Mouse (Mus musculus): Measurements from ENCODE around the gene Rreb1.

The Rreb1 gene

DNA sequence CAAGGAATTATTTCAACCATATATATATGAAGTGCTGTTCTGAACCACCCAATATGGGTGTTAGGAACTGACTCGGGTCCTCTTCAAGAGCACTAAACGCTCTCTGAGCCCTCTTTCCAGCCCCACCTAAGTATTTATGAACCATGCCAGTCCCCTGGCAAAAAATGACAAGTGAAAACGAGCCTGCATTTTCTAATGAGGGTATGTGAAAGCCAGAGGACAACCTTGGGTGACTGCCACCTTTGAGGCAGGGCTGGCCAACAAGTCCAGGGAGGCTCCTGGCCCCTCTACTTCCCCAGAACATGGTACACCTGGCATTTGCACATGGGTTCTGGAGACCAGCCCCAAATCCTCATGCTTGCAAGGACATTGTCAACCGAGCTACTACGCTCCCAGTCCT lies 196.5 kb downstream of the Rreb1 start:
- no peak for DNase-seq (ENCODE audit: low read depth, low spot score)

GRCm38 (mm10) chr13:37979506-37979905 lies 201.3 kb downstream of the Rreb1 start:
- DNase-seq (ENCODE audit: low read depth, low spot score), result no peak

GRCm38 (mm10) chr13:37980346-37980745 lies 202.1 kb downstream of the Rreb1 start:
- DNase-seq (ENCODE audit: low read depth, low spot score), result no peak

DNA sequence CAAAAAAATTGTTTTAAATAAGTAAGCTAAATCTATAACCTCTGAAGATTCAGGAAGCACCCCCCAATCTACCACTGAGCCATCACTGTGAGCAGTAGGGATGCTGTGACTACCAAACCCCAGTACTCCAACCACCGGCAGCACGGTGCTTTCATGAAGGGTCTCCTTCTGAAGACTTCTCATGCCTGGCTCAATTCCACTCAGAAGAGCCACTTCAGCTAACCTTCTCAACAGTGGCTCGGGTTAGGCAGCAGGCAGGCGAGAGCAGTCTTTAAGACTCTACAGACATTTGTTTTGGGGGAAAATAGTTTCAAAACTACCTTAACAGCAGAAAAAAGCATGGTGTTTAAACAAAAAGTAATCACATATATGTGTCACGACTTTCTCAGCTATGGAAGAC lies 202.9 kb downstream of the Rreb1 start:
- DNase-seq (ENCODE audit: low read depth, low spot score), result no peak

- no peak for DNase-seq (ENCODE audit: low read depth, low spot score)
Measured at GRCm38 (mm10) chr13:37986166-37986565, 208.0 kb downstream of the Rreb1 start.

- no peak for DNase-seq (ENCODE audit: low read depth, low spot score)
Measured at GRCm38 (mm10) chr13:37989701-37990100, 211.5 kb downstream of the Rreb1 start.

DNA sequence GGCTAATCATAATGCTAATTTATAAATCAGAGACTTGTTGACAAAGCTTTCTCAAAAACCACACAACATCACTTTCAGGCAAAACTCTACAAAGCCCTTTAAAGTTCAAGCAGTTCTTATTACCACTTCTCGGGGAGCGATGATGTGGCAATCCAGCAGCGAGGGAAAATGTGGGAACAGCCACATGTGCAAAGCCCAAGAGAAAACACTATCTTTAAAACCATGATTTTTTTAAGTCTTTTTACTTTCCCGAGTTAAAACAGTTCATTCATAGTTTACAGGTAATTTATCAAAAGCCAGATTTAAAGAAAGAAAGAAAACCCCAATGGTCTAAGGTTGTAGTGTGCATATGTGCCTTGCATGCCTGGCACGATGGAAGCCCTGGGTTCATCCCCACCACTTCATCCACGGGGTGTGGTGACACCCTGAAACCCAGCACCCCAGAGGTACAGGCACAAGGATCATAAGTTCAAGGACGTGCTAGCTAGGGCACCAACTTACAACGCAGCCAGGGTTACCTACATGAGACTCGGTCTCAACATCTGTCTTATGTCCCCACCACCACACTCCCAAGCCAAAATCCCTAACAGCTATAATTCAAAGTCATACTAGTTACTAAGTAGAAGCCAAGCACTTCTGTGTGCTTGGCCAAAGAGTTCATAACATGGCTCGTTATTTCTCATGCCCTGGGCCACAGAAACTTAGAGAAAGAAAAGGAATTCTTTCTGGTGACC lies 214.6 kb downstream of the Rreb1 start:
- DNase-seq (ENCODE audit: low read depth, low spot score), result no peak

- DNase-seq (ENCODE audit: low read depth, low spot score), result no peak
Measured at GRCm38 (mm10) chr13:37993376-37993703, 215.1 kb downstream of the Rreb1 start.

DNA sequence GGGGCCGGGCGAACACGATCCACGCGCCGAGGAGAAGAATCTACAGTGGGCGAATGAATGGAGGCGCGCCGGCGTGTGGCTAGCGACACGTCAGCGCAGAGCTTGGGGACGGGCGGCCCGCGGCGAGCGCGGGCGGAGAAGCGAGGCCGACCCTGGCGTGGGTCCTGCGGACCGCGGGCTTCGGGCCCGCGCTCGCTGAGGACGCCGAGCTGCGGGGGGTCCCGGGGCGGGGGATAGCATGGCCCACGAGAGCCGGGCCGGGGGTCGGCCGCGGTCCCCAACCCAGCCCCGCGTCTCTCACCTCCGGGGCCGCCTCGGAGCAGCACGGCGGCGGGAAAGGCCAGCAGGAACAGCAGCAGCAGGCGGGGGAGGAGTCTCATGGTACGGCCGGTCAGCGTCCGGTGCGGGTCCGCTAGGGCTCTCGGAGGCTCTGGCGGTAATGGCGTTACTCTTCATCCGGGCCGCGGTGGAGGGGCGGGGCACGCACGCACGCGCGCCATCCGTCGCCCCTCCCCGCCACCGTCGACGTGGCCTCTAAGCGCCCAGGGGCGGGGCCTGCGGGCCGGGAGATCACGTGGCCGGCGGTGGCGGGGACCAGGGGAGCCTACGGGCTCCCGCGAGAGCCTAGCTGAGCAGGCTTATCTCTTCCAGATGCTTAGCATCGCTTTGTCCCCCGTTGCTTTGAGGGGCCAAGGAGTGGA lies 215.7 kb downstream of the Rreb1 start, which contains the start of gene Ssr1:
Ssr1 (minus strand) TSS at position 514 of the 701 bp plus-strand sequence.
- DNase-seq (ENCODE audit: low read depth, low spot score), result peak; percentile 90

DNA sequence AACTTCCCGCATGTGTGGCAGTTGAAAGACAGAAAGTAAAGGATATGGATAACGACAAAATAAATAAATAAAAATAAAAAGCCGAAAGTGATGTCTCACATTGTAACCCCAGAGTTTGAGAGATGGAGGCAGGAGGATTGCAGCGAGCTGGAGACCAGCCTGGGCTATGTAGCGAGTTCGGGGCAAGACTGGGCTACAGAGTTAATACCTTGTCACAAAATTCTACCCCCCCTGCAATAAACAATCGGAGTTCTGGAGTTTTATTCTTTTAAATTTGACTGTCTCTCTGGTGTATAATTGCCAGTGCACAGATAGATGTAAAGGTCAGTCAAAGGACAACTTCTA lies 216.2 kb downstream of the Rreb1 start:
- DNase-seq (ENCODE audit: low read depth, low spot score), result no peak

GRCm38 (mm10) chr13:37999713-38000112 lies 221.5 kb downstream of the Rreb1 start:
- DNase-seq (ENCODE audit: low read depth, low spot score), result no peak

Data from embryo, embryonic 11.5 days (tissue).